Mouse (Mus musculus) adipocyte (in vitro differentiated cells): ENCODE measurements around the gene Casc4.

Experiments
- DNase-seq: peaks from one replicate; pipeline ENCODE4 v3.0.0-alpha.2; 2016; ENCODE audit warnings: low spot score

Casc4 gene

DNA sequence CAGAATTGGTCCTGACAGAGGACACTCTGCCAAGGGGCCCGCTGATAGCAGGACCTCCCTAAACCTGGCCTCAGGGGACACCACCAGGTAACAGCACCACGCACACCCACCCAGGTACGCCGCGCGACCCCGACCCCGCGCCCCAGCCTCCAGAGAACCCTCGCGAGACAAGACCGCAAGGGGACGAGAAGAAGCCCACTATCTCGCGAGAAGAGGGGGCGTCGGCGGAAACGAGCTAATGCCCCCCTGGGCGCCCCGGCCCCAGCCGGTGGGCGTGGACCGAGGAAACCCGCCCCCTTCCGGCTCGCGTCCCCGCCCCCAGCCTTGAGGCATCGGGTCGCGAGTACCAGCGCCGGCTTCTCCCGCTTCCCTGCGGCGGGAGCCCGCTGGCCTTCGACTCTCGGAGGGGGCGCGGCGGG is at the start of gene Casc4:
Gene Casc4, plus strand, starts transcription at position 339 of the 419 bp plus-strand sequence.
- DNase-seq, result no peak

GRCm38 (mm10) chr2:121821787-121822186 is 45.0 kb upstream of the Casc4 start:
- no peak for DNase-seq

DNA sequence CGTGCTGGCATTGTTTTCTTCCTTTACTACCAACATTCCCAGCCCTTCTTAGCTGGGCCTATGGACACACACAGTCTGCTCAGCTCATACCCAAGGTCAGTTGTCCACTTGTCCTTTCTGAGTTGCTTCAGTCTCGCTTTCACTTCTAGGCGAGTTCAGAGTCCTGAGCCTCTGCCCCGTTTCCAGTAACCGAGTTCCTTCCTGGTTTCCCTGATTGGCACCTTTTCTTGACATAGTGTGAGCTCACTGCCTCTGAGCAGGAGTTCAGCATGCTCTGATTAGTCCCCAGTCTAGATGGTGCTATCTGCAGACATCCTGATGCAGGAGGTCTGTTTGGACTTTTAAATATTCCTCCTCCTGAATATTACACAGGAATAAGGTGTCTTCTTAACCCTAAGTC is 42.1 kb upstream of the Casc4 start:
- DNase-seq, result no peak

GRCm38 (mm10) chr2:121826189-121826588 is 40.6 kb upstream of the Casc4 start:
- DNase-seq, result no peak

DNA sequence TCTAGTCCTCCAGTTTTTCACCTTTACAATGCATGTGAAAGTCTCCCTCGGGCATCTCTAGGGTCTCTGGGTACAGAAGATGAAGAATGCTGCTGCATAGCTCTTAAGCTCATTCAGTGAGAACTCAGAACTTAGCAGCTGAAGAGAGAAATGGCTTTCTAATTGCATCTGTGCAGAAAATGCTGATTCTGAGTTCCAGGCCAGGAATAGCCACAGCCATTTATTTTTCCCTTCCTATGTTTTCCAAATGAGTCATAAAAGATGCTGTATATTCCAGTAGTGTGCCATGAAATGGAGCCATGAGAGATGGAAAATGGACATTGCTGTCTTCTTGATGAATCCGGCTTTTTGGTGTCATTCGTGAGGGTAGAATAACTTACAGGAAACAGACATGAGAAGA is 38.4 kb upstream of the Casc4 start:
- DNase-seq, result no peak

DNA sequence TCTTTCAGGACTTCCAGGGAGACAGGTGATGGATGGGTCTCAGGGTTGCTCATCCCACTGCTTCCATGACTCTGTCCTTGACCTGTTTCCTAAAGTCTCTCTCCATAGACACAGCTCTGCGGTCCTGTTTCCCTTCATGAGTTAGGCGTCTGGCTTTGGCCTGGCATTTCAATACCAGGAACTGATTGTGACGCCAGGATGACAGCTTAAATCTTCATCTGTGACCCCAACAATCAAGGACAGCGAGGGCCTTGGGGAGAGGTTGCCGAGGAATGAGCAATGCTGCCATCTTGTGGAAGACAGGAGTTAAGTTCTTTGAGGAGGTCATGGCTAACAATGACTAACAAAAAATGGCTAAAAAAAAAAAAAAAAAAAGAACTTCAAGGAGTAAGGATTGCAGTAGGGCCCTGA is 34.3 kb upstream of the Casc4 start:
- DNase-seq, result peak; percentile 73

GRCm38 (mm10) chr2:121834926-121835325 is 31.8 kb upstream of the Casc4 start:
- DNase-seq, result no peak

DNA sequence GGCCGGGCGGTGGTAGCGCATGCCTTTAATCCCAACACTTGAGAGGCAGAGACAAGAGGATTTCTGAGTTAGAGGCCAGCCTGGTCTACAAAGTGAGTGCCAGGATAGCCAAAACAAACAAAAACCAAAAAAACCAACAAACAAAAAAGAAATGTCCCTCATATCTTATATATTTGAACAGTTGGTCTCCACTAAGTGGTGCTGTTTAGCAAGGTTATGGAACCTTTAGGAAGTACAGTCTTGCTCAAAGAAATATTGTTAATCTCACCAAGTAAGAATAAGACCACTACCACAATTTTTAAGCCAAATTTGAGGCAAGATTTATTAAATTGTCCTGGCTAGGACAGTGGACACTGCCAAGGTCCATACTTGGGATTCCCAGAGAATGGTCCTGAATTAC is 25.3 kb upstream of the Casc4 start:
- DNase-seq, result no peak

GRCm38 (mm10) chr2:121842249-121842648 is 24.5 kb upstream of the Casc4 start:
- DNase-seq, result no peak

- DNase-seq, result no peak
Observed at GRCm38 (mm10) chr2:121846050-121846449, 20.7 kb upstream of the Casc4 start.

GRCm38 (mm10) chr2:121852045-121852444 is 14.7 kb upstream of the Casc4 start:
- no peak for DNase-seq

DNA sequence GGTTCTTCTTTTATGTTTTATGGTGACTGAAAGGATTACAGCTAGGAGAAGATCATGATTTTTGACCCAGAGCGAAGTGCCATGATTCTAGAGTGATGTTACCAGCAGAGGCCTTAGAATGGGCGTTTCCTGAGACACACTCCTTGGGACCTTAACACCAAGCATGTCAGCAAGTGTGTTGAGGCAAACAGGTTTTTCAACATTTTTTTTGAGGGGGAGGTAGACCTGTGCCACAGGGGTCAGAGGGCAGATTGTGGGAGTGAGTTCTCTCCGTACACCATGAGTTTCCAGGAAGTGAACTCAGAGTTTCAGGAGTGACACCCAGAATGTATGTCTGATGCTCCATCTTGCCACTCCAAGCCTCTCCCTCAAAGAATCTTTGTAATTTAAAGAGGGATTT is 12.8 kb upstream of the Casc4 start:
- DNase-seq, result no peak

DNA sequence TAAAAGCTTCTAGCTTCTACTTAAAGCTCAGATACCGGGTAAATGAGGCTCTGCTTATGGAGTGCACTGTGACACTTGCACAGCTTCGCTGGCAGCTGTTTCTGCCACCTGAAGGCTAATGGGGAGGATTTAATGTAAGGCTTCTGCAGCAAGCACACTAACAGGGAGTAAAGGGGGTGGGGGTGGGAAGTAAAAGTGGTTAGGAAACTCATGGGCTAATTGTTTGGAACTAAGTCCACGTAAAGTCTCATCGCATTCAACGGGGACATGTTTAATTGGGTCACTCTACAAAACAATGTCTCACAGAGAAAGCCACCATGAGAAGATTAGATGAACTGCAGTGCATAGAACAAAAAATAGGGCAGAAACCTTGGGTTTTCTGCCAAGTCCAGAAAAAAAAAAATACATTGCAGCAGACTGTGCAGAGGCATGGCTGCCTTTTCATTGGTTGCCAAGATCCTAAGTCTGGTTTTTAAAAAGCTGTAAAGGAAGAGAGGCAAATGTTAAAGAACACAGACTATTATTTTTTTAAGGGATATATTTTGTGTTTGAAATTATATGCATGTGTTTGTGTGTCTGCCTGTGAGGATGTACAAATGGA is 7.3 kb upstream of the Casc4 start:
- DNase-seq, result peak; percentile 47

- no peak for DNase-seq
Observed at GRCm38 (mm10) chr2:121866071-121866601, 634 bp upstream of the Casc4 start.

- no peak for DNase-seq
Observed at GRCm38 (mm10) chr2:121867051-121867928, 520 bp downstream of the Casc4 start.

DNA sequence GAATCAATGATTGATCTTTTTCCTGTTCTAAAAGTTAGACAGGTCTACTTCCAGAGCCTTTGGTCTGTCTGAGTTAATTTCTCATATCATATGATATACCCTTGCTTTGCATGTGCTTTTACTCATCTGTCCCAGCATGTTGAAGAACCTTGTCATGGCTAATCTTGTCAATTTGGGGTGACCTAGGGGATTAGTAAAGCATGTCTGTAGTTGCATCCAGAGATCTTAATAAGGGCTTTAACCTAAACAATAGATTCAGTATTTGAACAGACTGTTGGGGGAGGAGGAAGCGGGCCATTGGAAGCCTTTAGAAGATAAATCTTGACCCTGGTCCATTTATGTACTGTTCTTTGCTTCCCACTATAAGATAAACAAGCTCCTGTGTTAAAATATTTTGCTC is 12.7 kb downstream of the Casc4 start:
- DNase-seq, result no peak

DNA sequence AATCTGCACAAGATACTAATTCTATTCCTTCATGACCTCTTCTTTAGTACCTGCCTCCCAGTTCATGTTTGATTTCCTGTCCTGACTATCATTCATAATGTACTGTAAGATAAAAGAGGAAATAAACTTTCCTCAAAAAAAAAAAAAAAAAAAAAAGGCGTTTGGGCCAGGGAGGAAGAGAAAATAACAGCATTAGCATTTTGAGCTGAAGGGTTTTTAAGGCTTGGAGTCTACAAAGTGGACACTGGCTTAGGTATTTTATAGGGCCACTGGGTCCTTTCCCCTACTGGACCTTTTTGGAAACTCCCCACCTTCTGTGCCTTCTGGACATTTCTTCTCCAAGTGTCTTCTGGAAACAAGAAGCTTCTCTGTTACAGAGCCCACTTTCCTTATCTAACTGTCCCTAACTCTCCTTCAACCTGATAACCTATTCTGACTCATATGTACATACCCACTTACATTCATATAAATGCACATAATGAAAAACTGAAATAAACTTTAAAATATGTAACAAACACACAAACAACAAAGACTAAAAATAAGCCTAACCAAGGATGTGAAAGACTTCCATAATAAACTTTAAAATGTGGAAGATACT is 18.8 kb downstream of the Casc4 start:
- DNase-seq, result no peak

GRCm38 (mm10) chr2:121886406-121886805 is 19.6 kb downstream of the Casc4 start:
- DNase-seq, result no peak

- DNase-seq, result no peak
Observed at GRCm38 (mm10) chr2:121888720-121889497, 22.1 kb downstream of the Casc4 start.

DNA sequence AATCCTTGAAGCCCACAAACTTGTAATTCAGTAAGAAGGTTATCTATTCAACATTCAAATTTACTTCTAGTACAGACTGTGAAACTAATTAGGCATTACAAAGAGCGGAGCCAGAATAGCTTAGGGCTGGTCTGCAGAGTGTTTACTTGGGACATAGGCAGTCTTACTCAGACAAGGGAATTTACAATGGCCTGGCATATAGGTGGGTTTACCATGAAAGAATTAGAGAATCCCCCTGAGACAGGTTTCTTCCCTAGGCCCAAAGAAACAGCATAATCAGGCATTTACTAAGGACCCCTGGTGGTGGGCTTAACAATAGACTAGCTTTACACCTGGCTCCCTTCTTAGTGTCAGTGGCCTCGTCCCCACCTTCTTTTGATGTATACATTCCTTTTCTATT is 28.5 kb downstream of the Casc4 start:
- DNase-seq, result no peak

GRCm38 (mm10) chr2:121896825-121897224 is 30.1 kb downstream of the Casc4 start:
- DNase-seq, result no peak

GRCm38 (mm10) chr2:121909975-121910374 is 43.2 kb downstream of the Casc4 start:
- DNase-seq, result no peak
